Mouse (Mus musculus): Measurements from ENCODE around the gene Cnksr1.
A peak's percentile ranks its signal among the peaks of the same experiment; 100 is the strongest.

The Cnksr1 gene

GRCm38 (mm10) chr4:134252911-134253721 lies 14.9 kb upstream of the Cnksr1 start:
- DNase-seq, result peak in 1 of 2 experiments; percentile 26

DNA sequence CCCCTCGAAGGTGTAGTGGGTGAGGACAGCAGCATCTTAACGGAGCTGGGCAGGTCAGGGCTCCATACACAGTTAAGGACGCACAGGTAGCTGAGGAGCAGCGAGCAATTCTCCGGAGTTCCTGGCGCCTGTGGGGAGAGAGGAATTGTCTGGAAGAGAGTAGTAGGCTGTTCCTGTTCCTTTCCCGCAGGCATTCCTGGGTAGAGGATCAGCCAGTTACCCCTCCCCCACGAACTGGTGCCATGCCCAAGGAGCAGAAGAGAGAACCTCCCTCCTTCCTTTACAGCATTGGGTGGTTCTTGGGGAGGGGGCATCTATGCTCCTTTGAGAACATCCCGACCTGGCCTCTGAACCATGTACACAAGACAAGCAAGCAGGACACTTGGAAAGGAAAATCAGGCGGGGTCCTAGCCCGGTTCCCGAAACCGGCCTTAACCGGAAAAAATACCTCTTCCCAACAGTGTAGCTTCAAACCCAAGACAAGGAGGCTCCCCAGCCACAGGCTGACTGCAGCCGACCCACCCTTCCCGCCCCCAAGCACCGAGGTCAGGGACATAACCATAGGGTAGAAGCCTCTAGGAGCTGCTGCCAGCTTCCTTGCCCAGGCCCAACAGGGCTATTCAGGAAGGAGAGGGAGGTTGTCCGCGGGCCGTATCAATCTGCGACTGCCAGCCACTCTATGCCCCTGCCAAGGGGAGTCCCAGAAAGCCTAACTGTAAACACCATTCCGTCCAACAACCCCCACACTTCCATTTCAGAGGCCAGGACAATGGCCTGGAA lies 14.1 kb upstream of the Cnksr1 start:
- peak; percentile 36 to 53 for DNase-seq

GRCm38 (mm10) chr4:134251241-134252130 lies 13.3 kb upstream of the Cnksr1 start:
- peak; percentile 52 to 62 for DNase-seq

DNA sequence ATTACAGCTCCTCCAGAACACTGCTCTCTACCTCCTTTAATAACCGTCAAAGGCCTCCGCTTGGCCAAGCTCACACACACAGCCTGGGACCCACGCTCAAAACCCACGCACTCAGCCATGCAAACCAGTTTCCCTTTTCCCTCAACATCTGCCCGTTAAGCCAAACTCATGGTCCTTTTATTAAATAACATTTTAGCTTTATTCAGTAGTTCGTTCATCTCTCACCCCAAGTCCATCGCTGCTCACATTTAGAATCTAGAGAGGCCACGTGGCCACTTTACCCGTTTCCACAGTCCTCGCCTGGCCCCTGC lies 12.7 kb upstream of the Cnksr1 start:
- DNase-seq, result no peak

DNA sequence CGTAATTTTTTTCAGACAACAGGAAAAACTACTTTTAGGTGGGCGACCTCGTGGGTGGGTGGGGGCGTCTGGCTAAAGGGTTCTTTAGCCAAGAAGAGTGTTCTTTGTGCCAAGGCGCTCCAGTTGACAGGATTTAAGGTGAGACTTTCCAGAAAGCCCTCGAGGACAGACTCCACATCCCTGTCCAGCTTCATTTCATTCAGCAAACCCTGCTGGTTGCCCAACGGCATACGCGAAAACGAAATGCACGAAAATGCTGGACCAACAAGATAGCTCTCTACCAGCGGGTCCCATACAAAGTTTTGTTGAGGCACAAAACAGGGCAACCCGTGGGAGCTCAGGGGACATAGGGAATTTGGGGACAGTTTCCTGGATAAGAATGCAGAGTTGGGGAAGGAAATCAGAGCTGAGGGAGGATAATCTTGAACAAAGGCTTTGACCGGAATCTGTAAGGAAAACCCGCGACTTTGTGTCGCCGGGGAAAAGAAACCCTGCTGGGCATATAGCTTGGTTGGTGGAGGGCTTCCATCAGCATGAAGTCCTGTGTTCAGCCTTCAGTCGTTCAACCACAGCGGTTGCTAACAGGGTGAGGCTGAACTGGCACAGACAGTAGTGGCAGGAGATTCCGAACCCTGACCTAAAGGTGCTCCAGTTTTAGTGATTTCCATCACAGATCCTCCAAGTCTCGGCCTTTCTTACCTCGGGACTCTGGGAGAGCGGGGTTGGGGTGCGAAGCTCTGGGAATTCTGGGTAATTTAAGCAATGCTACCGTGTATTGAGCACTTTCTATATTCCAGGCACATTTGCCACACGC lies 12.1 kb upstream of the Cnksr1 start:
- DNase-seq, result no peak

DNA sequence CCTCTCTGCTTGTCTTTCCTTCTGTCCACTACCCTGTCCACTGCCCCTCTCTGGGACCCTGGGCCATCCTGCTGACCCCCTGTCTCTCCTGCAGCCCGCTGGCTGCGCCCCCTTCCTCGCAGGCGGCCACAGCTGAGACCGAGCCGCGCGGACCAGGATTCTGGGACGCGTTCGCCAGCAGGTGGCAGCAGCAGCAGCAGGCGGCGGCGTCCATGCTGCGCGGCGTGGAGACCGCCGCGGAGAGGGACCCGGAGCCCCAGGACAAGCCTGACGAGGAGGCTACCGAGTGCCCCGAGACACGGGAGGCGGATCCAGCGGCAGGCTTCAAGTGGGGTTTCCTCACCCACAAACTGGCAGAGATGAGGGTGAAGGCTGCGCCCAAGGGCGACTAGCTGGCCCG lies 11.5 kb upstream of the Cnksr1 start:
- peak; percentile 80 to 86 for DNase-seq

DNA sequence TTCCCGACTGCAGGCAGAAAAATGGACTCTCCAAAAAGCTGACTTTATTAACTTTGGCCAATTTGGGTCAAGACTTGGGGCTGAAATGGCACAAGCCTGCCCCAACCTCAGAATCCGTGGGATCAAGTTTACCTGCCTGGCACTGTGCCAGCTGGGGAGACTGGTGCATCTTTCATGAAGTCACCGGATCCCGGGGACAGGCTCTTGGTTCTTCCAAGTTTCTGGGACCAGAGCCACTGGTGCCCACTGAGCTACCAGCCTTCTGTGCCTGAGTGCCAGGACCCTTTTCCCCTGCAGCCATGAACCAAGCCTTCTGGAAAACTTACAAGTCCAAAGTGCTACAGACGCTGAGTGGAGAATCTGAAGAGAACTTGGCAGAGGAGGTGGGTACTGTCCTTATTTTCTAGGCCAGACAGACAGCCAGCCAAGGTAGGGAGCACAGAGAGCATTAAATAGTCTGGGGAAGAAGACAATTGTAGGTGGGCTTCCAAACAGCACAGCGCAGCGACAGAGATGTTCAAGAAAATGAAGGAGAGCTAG lies 8.6 kb upstream of the Cnksr1 start, which contains the start of gene Gm30191:
TSS of gene Gm30191 (plus strand) at position 217 of the 540 bp plus-strand sequence.
- DNase-seq, result no peak

DNA sequence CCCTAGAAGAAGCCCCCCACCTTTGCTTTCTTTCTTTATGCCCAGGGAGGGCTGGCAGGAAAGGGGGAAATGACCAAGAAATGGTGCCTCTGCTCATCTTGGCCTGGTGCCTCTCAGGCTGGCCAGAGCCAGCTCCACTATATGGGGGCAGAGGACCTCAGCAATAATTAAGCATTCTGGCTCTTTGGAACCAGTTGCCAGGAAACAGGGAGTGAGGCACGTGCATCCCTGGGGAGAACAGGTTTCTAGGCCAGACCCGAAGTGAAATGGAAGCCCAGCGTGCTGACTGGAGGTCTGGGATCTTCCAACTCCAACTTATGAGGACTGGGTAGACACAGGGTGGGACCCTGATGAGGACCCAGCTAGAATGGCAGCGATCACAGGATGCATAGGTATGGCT lies 8.1 kb upstream of the Cnksr1 start:
- DNase-seq, result no peak

DNA sequence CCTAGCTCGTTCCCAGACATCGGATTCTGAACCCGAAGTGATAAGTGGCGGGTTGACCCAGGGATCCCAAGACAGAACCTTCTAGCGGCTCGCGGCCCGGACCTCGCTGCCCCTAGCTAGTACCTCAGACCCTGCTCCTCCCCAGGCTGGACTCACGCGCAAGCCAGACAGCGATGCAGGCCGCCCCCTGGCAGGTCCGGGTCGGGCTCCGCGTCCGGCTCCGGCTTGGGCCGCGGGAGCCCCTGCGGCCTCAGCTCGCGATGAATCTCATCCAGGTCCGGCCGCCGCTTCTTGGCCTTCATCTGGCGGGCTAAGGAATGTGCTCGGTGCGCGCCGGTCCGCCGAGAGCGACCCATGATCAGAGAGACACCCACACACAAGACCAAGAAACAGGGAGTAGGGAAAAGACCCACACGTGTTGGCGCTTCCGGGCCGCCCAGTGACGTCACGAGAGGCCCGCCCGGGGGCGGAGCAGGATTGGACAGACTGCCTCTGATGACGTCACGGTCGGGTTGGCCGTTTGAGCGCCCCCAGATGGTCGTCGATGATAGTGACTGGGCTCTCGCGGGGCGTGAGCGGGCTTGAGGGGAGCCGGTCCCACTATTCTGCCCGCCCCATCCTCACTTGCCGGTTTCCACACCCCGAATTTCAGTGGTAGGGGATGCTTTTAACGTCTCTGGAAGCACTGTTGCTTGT lies 7.1 kb upstream of the Cnksr1 start, which contains the start of gene Zfp593:
TSS of gene Zfp593 (minus strand) at position 445 of the 696 bp plus-strand sequence.
- peak; percentile 94 to 97 for DNase-seq

- no peak for DNase-seq
These were observed 5.5 kb upstream of the Cnksr1 start, which contains the start of gene E130218I03Rik for GRCm38 (mm10) chr4:134243516-134244250. E130218I03Rik (plus strand) TSS chr4:134243662.

- DNase-seq, result no peak
These were observed 487 bp upstream of the Cnksr1 start for GRCm38 (mm10) chr4:134238686-134239085.

DNA sequence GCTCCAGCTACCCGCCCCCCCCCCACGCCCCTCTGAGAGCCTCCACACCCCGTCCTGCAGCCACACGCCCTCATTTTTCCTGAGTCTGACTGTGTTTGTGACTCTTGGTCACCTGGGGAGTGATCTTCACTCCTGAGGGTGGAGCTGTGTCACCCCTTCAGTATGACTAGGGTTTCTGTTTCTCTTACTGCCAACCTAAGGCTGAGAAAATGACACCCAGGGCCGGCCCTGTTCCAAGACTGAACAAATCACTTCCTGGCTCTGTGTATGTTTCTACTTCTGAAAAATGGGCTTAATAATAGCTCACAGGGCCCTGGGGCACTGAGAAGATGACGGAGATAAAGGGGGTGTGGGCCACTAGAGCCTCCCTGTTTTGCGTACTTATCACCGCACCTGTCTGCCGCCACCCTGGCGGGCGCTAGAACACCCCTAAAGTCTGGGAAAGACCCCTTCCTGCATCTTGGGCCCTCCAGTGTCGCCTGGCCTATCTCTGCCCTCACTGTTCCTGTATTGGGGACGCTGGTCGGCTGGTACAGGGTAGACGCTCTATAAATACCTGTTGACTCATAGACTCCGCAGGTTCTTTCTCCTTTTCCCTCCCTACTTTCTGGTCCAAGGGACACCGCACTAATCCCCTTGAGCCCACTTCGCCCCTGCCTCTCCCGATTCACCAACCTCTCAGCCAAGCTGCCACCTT lies 469 bp downstream of the Cnksr1 start:
- no peak for DNase-seq

- no peak for DNase-seq
These were observed 3.3 kb downstream of the Cnksr1 start for GRCm38 (mm10) chr4:134234876-134235275.

DNA sequence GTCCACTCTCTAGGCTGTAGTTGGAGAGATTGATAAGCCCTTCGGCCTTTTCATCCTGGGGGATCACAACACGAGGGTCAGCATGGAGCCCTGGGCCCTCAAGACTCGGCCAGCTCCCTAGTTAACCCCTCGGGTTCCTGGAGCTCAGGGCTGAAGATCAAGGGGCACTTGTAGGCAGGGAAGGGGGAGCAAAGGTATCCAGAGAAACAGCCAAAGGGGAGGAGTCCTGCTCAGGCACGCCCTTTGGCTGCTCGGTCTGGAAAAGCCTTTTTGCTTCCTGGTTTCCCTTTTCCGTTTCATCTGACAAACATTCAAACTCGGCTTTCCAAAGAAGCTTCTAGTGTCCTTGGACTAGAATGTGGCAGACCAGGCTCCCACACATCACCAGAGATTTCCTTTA lies 7.8 kb downstream of the Cnksr1 start:
- DNase-seq, result no peak

GRCm38 (mm10) chr4:134227194-134227593 lies 11.0 kb downstream of the Cnksr1 start, which contains the start of gene Catsper4:
Catsper4 (minus strand) TSS chr4:134227383.
- DNase-seq, result no peak

DNA sequence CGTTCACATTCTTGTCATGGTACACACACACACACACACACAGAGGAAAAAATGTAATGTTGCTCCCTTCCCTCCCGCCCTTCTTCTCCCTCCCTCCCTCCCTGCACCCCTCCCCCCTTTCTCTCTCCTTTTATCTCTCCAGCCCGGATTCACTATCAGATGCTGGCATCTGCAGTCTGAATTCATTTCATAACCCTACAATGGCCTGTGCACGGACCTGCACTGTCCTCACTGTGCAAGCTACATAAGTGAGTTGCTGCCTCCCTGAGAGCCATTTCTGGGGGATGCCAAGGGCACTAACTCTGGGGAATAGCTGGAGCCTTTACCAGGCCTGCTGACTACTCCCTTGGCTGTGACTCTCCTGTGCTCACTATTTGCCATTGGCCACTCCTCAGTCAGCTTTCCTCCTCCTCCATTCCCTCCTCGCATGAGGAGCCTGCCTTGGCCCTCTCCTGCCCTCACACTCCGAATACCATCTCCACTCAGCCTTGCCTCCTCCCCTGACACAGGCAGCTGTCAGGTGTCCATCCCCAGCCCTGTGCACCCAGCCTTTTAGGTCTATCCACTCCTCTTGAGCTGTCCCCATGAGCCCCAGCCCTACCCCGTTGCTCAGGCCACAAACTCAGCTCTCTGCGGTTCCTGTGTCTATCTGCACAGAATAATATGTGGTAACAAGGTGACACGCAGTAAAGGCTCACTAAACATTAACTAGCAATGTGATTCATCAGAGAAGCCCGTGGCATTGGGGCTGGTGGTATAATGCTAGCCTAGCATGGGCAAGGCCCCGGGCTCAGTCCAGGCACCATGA lies 15.2 kb downstream of the Cnksr1 start:
- no peak for DNase-seq

DNA sequence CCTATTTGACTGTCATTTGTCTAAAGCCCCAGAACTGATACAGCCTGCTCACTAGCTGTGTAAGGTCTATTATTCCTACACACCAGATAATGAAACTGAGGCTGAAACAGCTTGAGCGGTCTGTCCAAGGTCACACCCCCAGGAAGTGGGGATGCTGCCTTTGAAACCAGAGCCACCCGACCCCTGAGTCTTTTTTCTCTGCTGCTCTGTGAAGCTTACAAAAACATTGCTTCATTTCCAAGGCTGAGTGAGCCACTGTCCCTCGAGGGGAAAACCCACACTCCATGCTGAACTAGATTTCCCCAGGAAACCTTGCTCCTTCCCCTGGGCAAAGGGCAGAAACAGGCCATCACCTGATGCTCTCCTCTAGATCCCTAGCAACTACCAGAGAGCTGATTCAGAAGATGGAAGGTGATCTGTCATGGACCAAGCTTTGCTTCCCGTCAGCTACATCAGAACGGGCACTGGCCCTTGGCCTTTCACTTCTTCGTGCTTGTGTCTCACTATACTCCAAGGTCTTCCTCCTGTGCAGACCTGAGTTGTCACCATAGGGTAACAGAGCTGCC lies 31.6 kb downstream of the Cnksr1 start:
- no peak for DNase-seq

DNA sequence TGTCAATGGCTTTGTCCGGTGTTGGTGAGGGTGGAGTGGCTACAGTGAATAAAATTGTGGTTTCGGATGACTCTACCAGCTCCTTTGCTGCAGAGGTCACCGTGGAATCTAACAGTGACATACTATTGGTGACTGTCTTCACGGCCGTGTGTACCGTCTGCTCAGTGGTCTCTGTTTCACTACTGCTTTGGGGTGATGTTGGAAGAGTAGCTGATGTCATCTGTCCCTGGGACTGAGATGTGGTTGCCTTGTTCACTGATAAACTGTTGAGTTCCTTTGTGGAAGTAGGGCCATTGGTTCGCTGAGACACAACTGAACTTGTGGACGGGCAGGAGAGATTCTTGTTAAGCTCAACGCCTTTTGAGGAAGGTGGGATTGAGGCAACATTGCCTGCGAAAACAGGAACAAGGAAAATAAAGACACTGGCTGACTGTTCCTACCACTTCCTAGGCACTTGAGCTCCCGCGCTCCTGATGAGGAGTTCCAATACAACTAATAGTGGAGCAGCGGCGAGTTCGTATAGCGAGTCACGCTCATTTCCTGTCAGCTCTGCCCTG lies 34.8 kb downstream of the Cnksr1 start:
- DNase-seq, result no peak

Measured in lung, postnatal 4 days (tissue).